Mouse (Mus musculus) spleen, adult 2 months (tissue): ENCODE measurements around the gene Sec24c.

Experiments used
- CTCF ChIP-seq: fragments of 200-500 bp; IDR thresholded peaks from 2 replicates; pipeline ENCODE4 v1.5.1; 2011; ENCODE audit warnings: mild to moderate bottlenecking, inconsistent platforms; ENCODE audit not compliant: insufficient read depth, insufficient read length, insufficient replicate concordance; ENCODE audit errors: extremely low read depth
- POLR2A ChIP-seq: fragments of 200-500 bp; IDR thresholded peaks from 2 replicates; pipeline ENCODE4 v1.6.1; 2011; ENCODE audit warnings: low read depth, low read length, inconsistent platforms

DNA sequence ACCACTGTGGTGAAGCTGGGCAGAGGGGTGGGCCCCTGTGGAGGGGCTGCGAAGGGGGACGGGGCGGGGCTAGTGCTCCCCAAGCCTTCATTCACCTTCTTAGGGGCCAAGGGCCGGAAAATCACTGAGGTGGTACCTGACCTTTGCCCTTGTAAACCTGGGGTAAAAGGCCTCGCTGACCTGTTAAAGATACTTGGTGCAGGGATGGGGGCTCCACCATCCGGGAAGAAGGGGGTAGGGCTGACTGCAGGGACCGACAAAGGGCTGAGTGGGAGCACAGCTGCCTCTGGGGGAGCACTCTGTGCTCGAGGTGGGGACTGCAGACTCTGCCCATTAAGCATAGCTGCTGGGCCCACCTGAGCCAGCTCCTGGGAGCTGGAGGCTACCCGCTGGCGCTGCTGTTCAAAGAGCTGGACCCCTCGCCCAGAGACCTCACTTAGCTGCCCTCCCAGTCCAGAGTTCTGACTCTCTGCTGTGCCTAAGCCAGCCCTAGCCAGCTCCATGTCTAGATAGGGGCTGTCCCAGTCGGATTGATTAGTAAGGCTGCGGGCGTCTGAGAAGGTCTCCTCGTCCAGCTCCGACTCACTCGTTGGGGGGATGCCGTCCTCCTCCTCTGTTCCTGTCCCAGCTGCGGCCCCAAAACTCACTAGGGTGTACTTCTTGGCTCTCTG is 12.3 kb upstream of the Sec24c start:
- no peak for TF ChIP-seq CTCF
- TF ChIP-seq POLR2A, result no peak
